Mouse (Mus musculus) monocyte, adult 2 months (primary cell): Measurements from ENCODE around the gene Tas2r117.

Experiments
- DNase-seq, 2 experiments: peaks; one replicate each; pipeline ENCODE4 v3.0.0; 2022; ENCODE audit warnings: low spot score in 2 of 2, low read depth in 1 of 2

The Tas2r117 gene

GRCm38 (mm10) chr6:132802518-132802917, at the start of gene Tas2r117:
Tas2r117 (plus strand) TSS chr6:132802818.
- no peak for DNase-seq

- DNase-seq: no peak
These were observed 48.2 kb upstream of the Tas2r117 start, which contains the start of gene Tas2r124 for GRCm38 (mm10) chr6:132754430-132754829. Tas2r124 (plus strand) TSS chr6:132754730.

- no peak for DNase-seq
These were observed 40.8 kb upstream of the Tas2r117 start, which contains the start of gene Tas2r102 for GRCm38 (mm10) chr6:132761831-132762230. Tas2r102 (plus strand) TSS chr6:132762131.

GRCm38 (mm10) chr6:132778062-132778461, 24.6 kb upstream of the Tas2r117 start, which contains the start of gene Tas2r136:
Tas2r136 (minus strand) TSS chr6:132778162.
- no peak for DNase-seq

- DNase-seq: no peak
These were observed 7.2 kb upstream of the Tas2r117 start for GRCm38 (mm10) chr6:132795393-132795792.

- DNase-seq: no peak
These were observed 44.2 kb downstream of the Tas2r117 start, which contains the start of gene Tas2r123 for GRCm38 (mm10) chr6:132846842-132847241. Tas2r123 (plus strand) TSS chr6:132847142.
